Mouse (Mus musculus): ENCODE results near the gene Npcd. TPM values are rescaled to one million over a fixed set of nuclear protein-coding genes. Genes with fewer than 3 reads are reported as not detected.
A peak's percentile ranks its signal among the peaks of the same experiment; 100 is the strongest.

Npcd gene
- polyA plus RNA-seq, 1 experiment, result 0.68 TPM

DNA sequence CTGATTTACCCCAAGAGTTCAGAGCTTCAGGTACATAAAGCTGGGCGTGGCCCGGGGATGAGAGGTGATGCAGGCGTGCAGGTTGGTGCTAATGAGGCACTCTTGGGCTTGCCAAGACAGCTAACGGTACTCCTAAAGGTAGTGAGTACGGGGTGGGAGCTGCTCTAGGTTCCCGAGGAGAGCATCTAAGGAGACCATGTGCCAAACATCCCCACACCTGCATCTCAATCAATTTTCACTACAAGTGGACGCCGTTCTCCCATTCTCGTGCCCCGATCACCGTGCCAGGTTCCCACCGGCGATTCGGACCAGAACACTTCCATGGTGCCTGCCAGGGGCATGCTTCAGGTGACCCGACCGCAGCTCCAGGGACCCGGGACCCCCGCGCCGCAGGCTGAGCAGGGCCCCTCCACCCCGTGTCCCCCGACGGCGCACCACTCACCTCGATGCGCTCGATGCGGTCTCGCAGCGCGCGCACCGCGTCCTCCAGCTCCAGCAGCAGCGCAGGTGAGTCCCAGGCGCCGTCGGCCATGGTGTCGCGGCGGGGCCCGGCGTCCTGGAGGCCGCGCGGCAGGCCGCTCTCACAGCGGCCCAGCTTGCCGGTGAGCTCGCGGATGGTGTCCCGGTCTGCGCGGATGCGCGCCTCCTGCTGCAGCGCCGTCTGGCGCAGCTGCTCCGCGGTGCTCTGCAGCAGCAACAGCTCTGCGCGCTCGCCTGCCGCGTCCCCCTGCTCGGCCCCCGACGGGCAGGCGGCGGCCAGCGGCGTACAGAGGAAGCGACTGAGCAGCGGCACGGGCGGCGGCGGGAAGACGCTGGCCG is 30.3 kb downstream of the Npcd start:
- Histone ChIP-seq H3K4me3 (ENCODE audit: extremely low read depth, insufficient read depth, insufficient read length) (peak overlapping the region; percentile 37; the same call in 1 of the 2 replicates), H3K36me3 (ENCODE audit: control insufficient read depth, insufficient read depth, low read length) (no peaks in the 10 kb centered on the region), H3K27me3 (ENCODE audit: control insufficient read depth, insufficient read depth, low read length) (peaks cover 24% of the 10 kb centered on the region), H3K27ac (ENCODE audit: insufficient read depth, low read length) (no peak overlapping the region), H3K4me1 (ENCODE audit: control insufficient read depth, insufficient read depth, insufficient read length) (peaks cover 9% of the 10 kb centered on the region)
- no peak for DNase-seq (ENCODE audit: low read depth in 1 of 2, low spot score in 2 of 2)
- no peak for TF ChIP-seq POLR2A (IDR thresholded peaks at IDR 0.05; ENCODE audit: low read depth, low read length)
- no peak for TF ChIP-seq CTCF (IDR thresholded peaks at IDR 0.05; ENCODE audit: extremely low read depth, insufficient read depth, insufficient read length, insufficient replicate concordance)
- 8% methylated on average over 81 of the region's 81 CpGs for WGBS

GRCm38 (mm10) chr15:79802304-79802703 is 31.7 kb downstream of the Npcd start:
- no peak for DNase-seq (ENCODE audit: low read depth in 1 of 2, low spot score in 2 of 2)
- Histone ChIP-seq H3K27ac (ENCODE audit: insufficient read depth, low read length) (no peak overlapping the region), H3K4me3 (ENCODE audit: extremely low read depth, insufficient read depth, insufficient read length) (no peak overlapping the region), H3K4me1 (ENCODE audit: control insufficient read depth, insufficient read depth, insufficient read length) (peaks cover 9% of the 10 kb centered on the region), H3K36me3 (ENCODE audit: control insufficient read depth, insufficient read depth, low read length) (no peaks in the 10 kb centered on the region), H3K27me3 (ENCODE audit: control insufficient read depth, insufficient read depth, low read length) (peaks cover 23% of the 10 kb centered on the region)
- no peak for TF ChIP-seq POLR2A (IDR thresholded peaks at IDR 0.05; ENCODE audit: low read depth, low read length)
- WGBS, result 60% methylated on average over 4 of the region's 4 CpGs

DNA sequence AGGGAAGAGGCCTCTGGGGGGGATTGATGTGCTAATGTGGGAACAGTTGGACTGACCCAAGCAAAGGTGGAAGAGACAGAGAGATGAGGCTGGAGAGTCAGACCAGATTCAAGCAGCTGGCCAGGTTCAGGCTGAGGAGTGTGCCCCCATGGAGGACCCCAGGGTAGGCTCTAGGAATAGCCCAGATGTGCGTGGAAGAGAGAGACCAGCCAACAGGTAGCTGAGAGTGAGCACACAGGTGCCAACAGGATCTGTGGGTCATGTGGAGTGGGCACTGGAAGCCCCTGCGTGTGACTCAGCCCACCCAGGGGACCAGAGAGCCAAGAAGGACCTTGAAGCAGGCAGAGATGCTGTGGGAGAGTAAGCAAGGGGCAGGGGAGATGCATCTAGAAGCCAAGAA is 32.4 kb downstream of the Npcd start:
- TF ChIP-seq POLR2A (IDR thresholded peaks at IDR 0.05; ENCODE audit: low read depth, low read length) (no peak), CTCF (IDR thresholded peaks at IDR 0.05; ENCODE audit: extremely low read depth, insufficient read depth, insufficient read length, insufficient replicate concordance) (no peak)
- H3K27me3 ChIP-seq (ENCODE audit: control insufficient read depth, insufficient read depth, low read length), result peaks cover 23% of the 10 kb centered on the region
- no peak for DNase-seq (ENCODE audit: low read depth in 1 of 2, low spot score in 2 of 2)
- whole genome bisulfite sequencing, result 74% methylated on average over 2 of the region's 2 CpGs
- no peak overlapping the region for H3K4me3 ChIP-seq (ENCODE audit: extremely low read depth, insufficient read depth, insufficient read length)
- no peak overlapping the region for H3K27ac ChIP-seq (ENCODE audit: insufficient read depth, low read length)
- H3K36me3 ChIP-seq (ENCODE audit: control insufficient read depth, insufficient read depth, low read length), result no peaks in the 10 kb centered on the region
- H3K4me1 ChIP-seq (ENCODE audit: control insufficient read depth, insufficient read depth, insufficient read length), result peaks cover 9% of the 10 kb centered on the region

DNA sequence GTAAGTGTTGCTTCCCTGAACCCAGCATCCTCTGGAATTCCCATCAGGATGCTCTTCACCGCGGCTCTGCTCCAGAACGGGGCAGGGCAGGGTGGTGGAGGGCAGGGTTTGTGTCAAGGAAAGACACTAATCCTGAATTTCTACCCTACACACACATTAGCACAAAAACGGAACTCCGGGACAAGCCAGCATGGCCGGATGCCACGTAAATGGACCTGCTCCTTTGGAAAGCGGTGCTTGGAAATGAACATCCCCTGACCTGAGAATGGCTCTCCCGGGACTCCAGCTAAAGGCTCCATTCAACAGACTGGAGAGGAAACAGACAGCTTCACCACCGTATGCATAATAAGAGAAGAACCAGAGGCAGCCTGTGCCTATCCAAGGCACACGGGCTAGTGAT is 33.3 kb downstream of the Npcd start:
- 73% methylated on average over 11 of the region's 11 CpGs for WGBS
- H3K36me3 ChIP-seq (ENCODE audit: control insufficient read depth, insufficient read depth, low read length), result no peaks in the 10 kb centered on the region
- TF ChIP-seq CTCF (IDR thresholded peaks at IDR 0.05; ENCODE audit: extremely low read depth, insufficient read depth, insufficient read length, insufficient replicate concordance), result no peak
- TF ChIP-seq POLR2A (IDR thresholded peaks at IDR 0.05; ENCODE audit: low read depth, low read length), result no peak
- H3K4me1 ChIP-seq (ENCODE audit: control insufficient read depth, insufficient read depth, insufficient read length), result peaks cover 9% of the 10 kb centered on the region
- no peak overlapping the region for H3K27ac ChIP-seq (ENCODE audit: insufficient read depth, low read length)
- peaks cover 23% of the 10 kb centered on the region for H3K27me3 ChIP-seq (ENCODE audit: control insufficient read depth, insufficient read depth, low read length)
- no peak overlapping the region for H3K4me3 ChIP-seq (ENCODE audit: extremely low read depth, insufficient read depth, insufficient read length)
- no peak for DNase-seq (ENCODE audit: low read depth in 1 of 2, low spot score in 2 of 2)

GRCm38 (mm10) chr15:79798591-79798990 is 35.4 kb downstream of the Npcd start:
- DNase-seq (ENCODE audit: low read depth in 1 of 2, low spot score in 2 of 2), result no peak
- Histone ChIP-seq H3K4me3 (ENCODE audit: extremely low read depth, insufficient read depth, insufficient read length) (no peak overlapping the region), H3K36me3 (ENCODE audit: control insufficient read depth, insufficient read depth, low read length) (no peaks in the 10 kb centered on the region), H3K27ac (ENCODE audit: insufficient read depth, low read length) (no peak overlapping the region), H3K27me3 (ENCODE audit: control insufficient read depth, insufficient read depth, low read length) (peaks cover 10% of the 10 kb centered on the region), H3K4me1 (ENCODE audit: control insufficient read depth, insufficient read depth, insufficient read length) (0 out of 2 replicates have a peak, but pooled peaks cover under 1% of the 10 kb centered on the region)
- WGBS, result 90% methylated on average over 10 of the region's 10 CpGs
- TF ChIP-seq CTCF (IDR thresholded peaks at IDR 0.05; ENCODE audit: extremely low read depth, insufficient read depth, insufficient read length, insufficient replicate concordance) (no peak), POLR2A (IDR thresholded peaks at IDR 0.05; ENCODE audit: low read depth, low read length) (no peak)

DNA sequence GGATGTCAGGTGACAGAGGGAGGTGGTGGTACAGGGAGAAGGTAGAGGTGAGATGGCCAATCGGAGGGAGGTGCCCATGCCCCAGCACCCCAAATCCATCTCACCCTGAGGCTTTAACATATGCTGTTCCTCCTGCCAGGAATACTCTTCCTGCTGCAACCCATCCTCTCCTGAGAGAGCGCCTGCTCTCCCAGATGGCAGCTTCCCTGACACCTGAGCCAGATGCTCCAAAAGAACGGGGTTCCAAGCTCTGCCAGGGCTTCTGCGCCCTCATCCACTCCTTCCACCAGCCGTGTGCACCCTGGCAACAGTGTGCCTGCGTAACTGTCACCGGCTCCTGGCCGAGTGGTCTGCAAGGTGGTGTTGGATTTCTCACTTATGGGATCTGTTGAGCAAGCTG is 36.4 kb downstream of the Npcd start:
- no peak for DNase-seq (ENCODE audit: low read depth in 1 of 2, low spot score in 2 of 2)
- TF ChIP-seq POLR2A (IDR thresholded peaks at IDR 0.05; ENCODE audit: low read depth, low read length) (no peak), CTCF (IDR thresholded peaks at IDR 0.05; ENCODE audit: extremely low read depth, insufficient read depth, insufficient read length, insufficient replicate concordance) (no peak)
- H3K27ac ChIP-seq (ENCODE audit: insufficient read depth, low read length), result no peak overlapping the region
- whole genome bisulfite sequencing, result 86% methylated on average over 8 of the region's 8 CpGs
- no peak overlapping the region for H3K4me3 ChIP-seq (ENCODE audit: extremely low read depth, insufficient read depth, insufficient read length)
- no peaks in the 10 kb centered on the region for H3K36me3 ChIP-seq (ENCODE audit: control insufficient read depth, insufficient read depth, low read length)
- peaks cover 3% of the 10 kb centered on the region for H3K27me3 ChIP-seq (ENCODE audit: control insufficient read depth, insufficient read depth, low read length)
- no peaks in the 10 kb centered on the region for H3K4me1 ChIP-seq (ENCODE audit: control insufficient read depth, insufficient read depth, insufficient read length)

GRCm38 (mm10) chr15:79797096-79797495 is 36.9 kb downstream of the Npcd start:
- 86% methylated on average over 7 of the region's 7 CpGs for WGBS

More at GRCm38 (mm10) chr15:79797096-79797495, 36.9 kb downstream of the Npcd start:
- no peaks in the 10 kb centered on the region for H3K4me1 ChIP-seq (ENCODE audit: control insufficient read depth, insufficient read depth, insufficient read length)
- TF ChIP-seq POLR2A (IDR thresholded peaks at IDR 0.05; ENCODE audit: low read depth, low read length) (no peak), CTCF (IDR thresholded peaks at IDR 0.05; ENCODE audit: extremely low read depth, insufficient read depth, insufficient read length, insufficient replicate concordance) (no peak)
- no peak overlapping the region for H3K27ac ChIP-seq (ENCODE audit: insufficient read depth, low read length)
- H3K27me3 ChIP-seq (ENCODE audit: control insufficient read depth, insufficient read depth, low read length), result peaks cover 3% of the 10 kb centered on the region
- H3K4me3 ChIP-seq (ENCODE audit: extremely low read depth, insufficient read depth, insufficient read length), result no peak overlapping the region
- DNase-seq (ENCODE audit: low read depth in 1 of 2, low spot score in 2 of 2), result no peak
- no peaks in the 10 kb centered on the region for H3K36me3 ChIP-seq (ENCODE audit: control insufficient read depth, insufficient read depth, low read length)

Measured in spleen, adult 2 months (tissue).